Mouse (Mus musculus) spleen, postnatal 10 days (tissue): ENCODE results near the gene Atg13.

ENCODE experiments used
- DNase-seq, 2 experiments: peaks; one replicate each; pipeline ENCODE4 v3.0.0; 2021 to 2022; ENCODE audit warnings: low spot score in 2 of 2

Gene Atg13

GRCm38 (mm10) chr2:91710272-91711234 lies at the start of gene Atg13, which contains the start of gene Harbi1:
TSS of gene Atg13 (minus strand) at chr2:91710576.
TSS of gene Harbi1 (plus strand) at chr2:91710852.
- DNase-seq = peak; percentile 86 to 96

GRCm38 (mm10) chr2:91749811-91750261 lies 39.5 kb upstream of the Atg13 start:
- DNase-seq = no peak

- no peak for DNase-seq
Measured at GRCm38 (mm10) chr2:91744686-91745085, 34.3 kb upstream of the Atg13 start.

- DNase-seq = no peak
Measured at GRCm38 (mm10) chr2:91739586-91739985, 29.2 kb upstream of the Atg13 start.

GRCm38 (mm10) chr2:91735221-91735620 lies 24.8 kb upstream of the Atg13 start:
- no peak for DNase-seq

- DNase-seq = peak; percentile 79 to 88
Measured at GRCm38 (mm10) chr2:91729971-91730821, 19.8 kb upstream of the Atg13 start, which contains the start of gene Ambra1. TSS of gene Ambra1 (plus strand) at chr2:91730134.

GRCm38 (mm10) chr2:91729571-91729970 lies 19.2 kb upstream of the Atg13 start:
- no peak for DNase-seq

- DNase-seq = no peak
Measured at GRCm38 (mm10) chr2:91727011-91727410, 16.6 kb upstream of the Atg13 start.

GRCm38 (mm10) chr2:91725476-91725875 lies 15.1 kb upstream of the Atg13 start:
- DNase-seq = peak; percentile 16 to 26

- DNase-seq = no peak
Measured at GRCm38 (mm10) chr2:91724716-91725115, 14.3 kb upstream of the Atg13 start.

- DNase-seq = no peak
Measured at GRCm38 (mm10) chr2:91723951-91724350, 13.6 kb upstream of the Atg13 start.

- no peak for DNase-seq
Measured at GRCm38 (mm10) chr2:91723382-91723781, 13.0 kb upstream of the Atg13 start.

- no peak for DNase-seq
Measured at GRCm38 (mm10) chr2:91718276-91718675, 7.9 kb upstream of the Atg13 start.

- no peak for DNase-seq
Measured at GRCm38 (mm10) chr2:91714921-91715320, 4.5 kb upstream of the Atg13 start.

GRCm38 (mm10) chr2:91711256-91711925 lies 1.0 kb upstream of the Atg13 start:
- DNase-seq = no peak

GRCm38 (mm10) chr2:91708361-91708760 lies 2.0 kb downstream of the Atg13 start:
- DNase-seq = no peak

- no peak for DNase-seq
Measured at GRCm38 (mm10) chr2:91706456-91706855, 3.9 kb downstream of the Atg13 start.

- no peak for DNase-seq
Measured at GRCm38 (mm10) chr2:91705736-91706135, 4.6 kb downstream of the Atg13 start.

GRCm38 (mm10) chr2:91701366-91701765 lies 9.0 kb downstream of the Atg13 start:
- DNase-seq = no peak

- DNase-seq = no peak
Measured at GRCm38 (mm10) chr2:91699225-91699624, 11.2 kb downstream of the Atg13 start.

- no peak for DNase-seq
Measured at GRCm38 (mm10) chr2:91696225-91696590, 14.2 kb downstream of the Atg13 start.
